Mouse (Mus musculus) spleen, adult 2 months (tissue): ENCODE data around the gene Cth.

ENCODE experiments used
- CTCF ChIP-seq: fragments of 200-500 bp; IDR thresholded peaks from 2 replicates; pipeline ENCODE4 v1.5.1; 2011; ENCODE audit warnings: mild to moderate bottlenecking, inconsistent platforms; ENCODE audit not compliant: insufficient read depth, insufficient read length, insufficient replicate concordance; ENCODE audit errors: extremely low read depth
- POLR2A ChIP-seq: fragments of 200-500 bp; IDR thresholded peaks from 2 replicates; pipeline ENCODE4 v1.6.1; 2011; ENCODE audit warnings: low read depth, low read length, inconsistent platforms

GRCm38 (mm10) chr3:157928731-157929130 is 3.9 kb upstream of the Cth start:
- TF ChIP-seq POLR2A (no peak), CTCF (no peak)
